Mouse (Mus musculus) MEL (cell line): Measurements from ENCODE around the gene Xpo6. TPM values are rescaled to one million over a fixed set of nuclear protein-coding genes. Genes with fewer than 3 reads are reported as not detected.

ENCODE experiments used
- DNase-seq: peaks from one replicate; pipeline ENCODE4 v3.0.0; 2011; ENCODE audit warnings: low read depth, low spot score
- H3K27ac ChIP-seq: 2 replicates; pipeline ENCODE4 v1.5.1; 2012; ENCODE audit warnings: low read depth, mild to moderate bottlenecking, control low read depth, low read length, moderate library complexity; ENCODE audit not compliant: control insufficient read depth
- H3K27me3 ChIP-seq, 2 experiments: fragments of 150-350 bp in 1 of 2; sonication (generic) in 1 of 2; 2 replicates each; pipeline ENCODE4 v1.6.1; 2012; ENCODE audit warnings: low read length in 2 of 2, mild to moderate bottlenecking in 2 of 2, improper control_type of control experiment in 1 of 2, moderate library complexity in 1 of 2; ENCODE audit not compliant: insufficient read depth in 2 of 2, control insufficient read depth in 1 of 2
- H3K36me3 ChIP-seq, 2 experiments: 2 replicates each; pipeline ENCODE4 v1.6.1; 2012 to 2014; ENCODE audit warnings: low read length in 2 of 2, improper control_type of control experiment in 1 of 2, inconsistent platforms in 1 of 2, mild to moderate bottlenecking in 1 of 2; ENCODE audit not compliant: insufficient read depth in 2 of 2, control insufficient read depth in 1 of 2
- H3K4me1 ChIP-seq, 2 experiments: fragments of 150-350 bp in 1 of 2; sonication (generic) in 1 of 2; 2 replicates each; pipeline ENCODE4 v1.6.1; 2012; ENCODE audit warnings: low read length in 2 of 2, improper control_type of control experiment in 1 of 2, mild to moderate bottlenecking in 1 of 2; ENCODE audit not compliant: insufficient read depth in 2 of 2, control insufficient read depth in 1 of 2
- H3K4me3 ChIP-seq, 2 experiments: fragments of 150-350 bp in 1 of 2; sonication (generic) in 1 of 2; 2 replicates each; pipeline ENCODE4 v1.5.1; 2012; ENCODE audit warnings: low read depth in 2 of 2, low read length in 2 of 2, mild to moderate bottlenecking in 2 of 2, moderate library complexity in 2 of 2, control low read depth in 1 of 2, improper control_type of control experiment in 1 of 2; ENCODE audit not compliant: control insufficient read depth in 1 of 2, insufficient read depth in 1 of 2
- H3K79me2 ChIP-seq: 2 replicates; pipeline ENCODE4 v1.6.1; 2012; ENCODE audit warnings: mild to moderate bottlenecking, low read length, moderate library complexity; ENCODE audit not compliant: control insufficient read depth, poor library complexity, insufficient read depth
- H3K9ac ChIP-seq: 2 replicates; pipeline ENCODE4 v1.6.1; 2012; ENCODE audit warnings: low read depth, mild to moderate bottlenecking, control low read depth, low read length, moderate library complexity; ENCODE audit not compliant: control insufficient read depth, poor library complexity, severe bottlenecking
- H3K9me3 ChIP-seq: fragments of 150-350 bp; sonication (generic); replicated peaks from 2 replicates; pipeline ENCODE4 v1.6.1; 2012; ENCODE audit warnings: mild to moderate bottlenecking, low read length, improper control_type of control experiment, moderate library complexity; ENCODE audit not compliant: insufficient read depth
- BHLHE40 ChIP-seq: IDR thresholded peaks from 2 replicates; pipeline ENCODE4 v1.6.1; 2012; ENCODE audit warnings: low read depth, mild to moderate bottlenecking, inconsistent platforms, low read length, improper control_type of control experiment, borderline replicate concordance
- CTCF ChIP-seq, 3 experiments: IDR thresholded peaks in 2 of 3; conservative IDR thresholded peaks in 1 of 3; 2 replicates each; pipeline ENCODE4 v1.5.1; 2011 to 2012; ENCODE audit warnings: low read length in 3 of 3, low read depth in 2 of 3, mild to moderate bottlenecking in 2 of 3, improper control_type of control experiment in 1 of 3, inconsistent platforms in 1 of 3, mixed read lengths in 1 of 3, moderate library complexity in 1 of 3; ENCODE audit not compliant: control insufficient read depth in 1 of 3, insufficient read depth in 1 of 3, poor library complexity in 1 of 3, severe bottlenecking in 1 of 3
- EP300 ChIP-seq, 2 experiments: IDR thresholded peaks; 2 replicates each; pipeline ENCODE4 v1.6.1; 2011; ENCODE audit warnings: improper control_type of control experiment in 2 of 2, low read length in 2 of 2, low read depth in 1 of 2, mild to moderate bottlenecking in 1 of 2
- GATA1 ChIP-seq: IDR thresholded peaks from 2 replicates; pipeline ENCODE4 v1.6.1; 2011; ENCODE audit warnings: low read depth, low read length, improper control_type of control experiment
- HCFC1 ChIP-seq: IDR thresholded peaks from 2 replicates; pipeline ENCODE4 v1.6.1; 2012; ENCODE audit warnings: low read depth, mild to moderate bottlenecking, inconsistent platforms, low read length, improper control_type of control experiment, moderate library complexity
- JUND ChIP-seq: IDR thresholded peaks from 2 replicates; pipeline ENCODE4 v1.6.1; 2011; ENCODE audit warnings: low read depth, mild to moderate bottlenecking, improper control_type of control experiment, low read length
- MAFK ChIP-seq: IDR thresholded peaks from 2 replicates; pipeline ENCODE4 v1.6.1; 2011; ENCODE audit warnings: low read depth, mild to moderate bottlenecking, low read length, improper control_type of control experiment, borderline replicate concordance
- MAX ChIP-seq: IDR thresholded peaks from 2 replicates; pipeline ENCODE4 v1.6.1; 2011; ENCODE audit warnings: low read length, improper control_type of control experiment
- MEF2A ChIP-seq: IDR thresholded peaks from 2 replicates; pipeline ENCODE4 v1.6.1; 2014; ENCODE audit warnings: low read depth, mild to moderate bottlenecking, inconsistent platforms, low read length, improper control_type of control experiment; ENCODE audit not compliant: poor library complexity, insufficient replicate concordance, severe bottlenecking; ENCODE audit errors: extremely low read depth
- MYB ChIP-seq: IDR thresholded peaks from 2 replicates; pipeline ENCODE4 v1.6.1; 2011; ENCODE audit warnings: mild to moderate bottlenecking, low read depth, low read length, improper control_type of control experiment
- MYC ChIP-seq: IDR thresholded peaks from 2 replicates; pipeline ENCODE4 v1.6.1; 2011; ENCODE audit warnings: low read depth, mild to moderate bottlenecking, low read length, improper control_type of control experiment, moderate library complexity
- NRF1 ChIP-seq: IDR thresholded peaks from 2 replicates; pipeline ENCODE4 v1.6.1; 2014; ENCODE audit warnings: low read depth, mild to moderate bottlenecking, inconsistent platforms, low read length, improper control_type of control experiment, moderate library complexity; ENCODE audit not compliant: poor library complexity, insufficient read depth, severe bottlenecking
- POLR2AphosphoS5 ChIP-seq: IDR thresholded peaks from 2 replicates; pipeline ENCODE4 v1.6.1; 2012; ENCODE audit warnings: low read depth, borderline replicate concordance, mild to moderate bottlenecking, inconsistent platforms, low read length, moderate library complexity, mixed read lengths
- RCOR1 ChIP-seq: IDR thresholded peaks from 2 replicates; pipeline ENCODE4 v1.6.1; 2012; ENCODE audit warnings: low read depth, mild to moderate bottlenecking, inconsistent platforms, low read length, improper control_type of control experiment
- SIN3A ChIP-seq: IDR thresholded peaks from 2 replicates; pipeline ENCODE4 v1.6.1; 2012; ENCODE audit warnings: low read length, improper control_type of control experiment, inconsistent platforms
- SMC3 ChIP-seq: IDR thresholded peaks from 2 replicates; pipeline ENCODE4 v1.6.1; 2011; ENCODE audit warnings: low read depth, low read length, improper control_type of control experiment
- TAL1 ChIP-seq: IDR thresholded peaks from 2 replicates; pipeline ENCODE4 v1.6.1; 2012; ENCODE audit warnings: mild to moderate bottlenecking, inconsistent platforms, low read length, moderate library complexity, mixed read lengths
- TCF12 ChIP-seq: IDR thresholded peaks from 2 replicates; pipeline ENCODE4 v1.6.1; 2014; ENCODE audit warnings: low read depth, mild to moderate bottlenecking, inconsistent platforms, low read length, improper control_type of control experiment, moderate library complexity
- USF2 ChIP-seq, 2 experiments: IDR thresholded peaks; 2 replicates each; pipeline ENCODE4 v1.6.1; 2011 to 2012; ENCODE audit warnings: improper control_type of control experiment in 2 of 2, low read length in 2 of 2, borderline replicate concordance in 1 of 2, inconsistent platforms in 1 of 2, low read depth in 1 of 2, mild to moderate bottlenecking in 1 of 2; ENCODE audit not compliant: insufficient read depth in 1 of 2
- polyA plus RNA-seq, 2 experiments: library from polyadenylated mRNA; stranded (reverse) in 1 of 2; unstranded in 1 of 2; fragments of >175 nt in 1 of 2; fragments of >200 nt in 1 of 2; gene quantifications; 2 replicates each; pipeline versions ENCODE4 v1.2.1 to v1.2.4; 2012; ENCODE audit warnings: low replicate concordance in 2 of 2, low read depth in 1 of 2; ENCODE audit not compliant: insufficient read length in 2 of 2, insufficient read depth in 1 of 2, missing spikeins in 1 of 2
- total RNA-seq: library from RNA; depleted of rRNA; stranded (reverse); fragments of 300-350 nt; gene quantifications from 2 replicates; pipeline ENCODE4 v1.2.3, GENCODE M21; 2012

Gene Xpo6
- total and polyA plus RNA-seq, 3 experiments, result 89.3 to 365 (median 197) TPM

DNA sequence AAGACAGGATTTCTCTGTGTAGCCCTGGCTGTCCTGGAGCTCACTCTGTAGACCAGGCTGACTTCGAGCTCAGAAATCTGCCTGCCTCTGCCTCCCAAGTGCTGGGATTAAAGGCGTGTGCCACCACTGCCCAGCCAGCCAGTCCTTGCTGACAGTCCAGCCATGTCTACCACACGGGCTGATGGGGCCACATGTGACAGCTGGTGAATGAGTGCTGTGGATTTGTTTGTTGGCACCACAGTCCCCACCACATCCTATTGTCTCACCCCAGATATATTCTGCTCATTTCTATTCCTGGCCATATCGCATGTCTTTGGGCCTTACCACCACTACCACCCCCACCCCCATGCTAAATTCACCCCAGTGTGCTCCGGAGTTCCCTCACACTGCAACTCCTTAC lies 105.6 kb downstream of the Xpo6 start:
- TF ChIP-seq MEF2A (no peak), HCFC1 (no peak), TAL1 (no peak), GATA1 (no peak), POLR2AphosphoS5 (no peak), BHLHE40 (no peak), SIN3A (no peak), MAX (no peak), NRF1 (no peak), EP300 (IDR thresholded peaks at IDR 0.05; ENCODE audit: low read depth in 1 of 2, low read length in 2 of 2) (no peak), MYC (no peak)
- Histone ChIP-seq H3K36me3 (no peaks in the 10 kb centered on the region), H3K27ac (no peak overlapping the region), H3K27me3 (no peaks in the 10 kb centered on the region), H3K79me2 (no peaks in the 10 kb centered on the region), H3K9me3 (no peaks in the 10 kb centered on the region), H3K4me3 (no peak overlapping the region), H3K4me1 (no peaks in the 10 kb centered on the region), H3K9ac (no peak overlapping the region)
- DNase-seq, result no peak

DNA sequence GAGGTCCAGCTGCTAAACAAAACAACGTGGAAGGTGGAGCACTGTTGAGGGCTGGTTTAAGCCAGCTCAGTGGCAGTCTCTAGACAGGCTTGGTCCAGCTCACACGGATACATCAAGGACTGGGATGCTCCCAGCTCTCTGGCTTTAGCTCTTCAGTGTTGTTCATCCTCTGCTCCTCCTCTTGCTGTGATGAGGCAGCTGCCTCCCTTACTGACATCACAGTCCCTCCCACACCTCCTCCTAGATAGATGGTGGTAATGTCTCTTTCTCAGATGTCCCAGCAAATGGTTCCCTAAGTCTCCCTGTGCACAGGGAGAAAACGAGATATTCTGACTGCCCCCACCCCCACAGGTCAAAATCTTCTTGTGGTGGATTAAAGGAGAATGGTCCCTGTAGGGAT lies 107.1 kb downstream of the Xpo6 start:
- H3K36me3 ChIP-seq, result no peaks in the 10 kb centered on the region
- TF ChIP-seq RCOR1 (no peak), USF2 (IDR thresholded peaks at IDR 0.05; ENCODE audit: borderline replicate concordance in 1 of 2, insufficient read depth in 1 of 2, low read depth in 1 of 2, low read length in 2 of 2) (no peak), MYB (no peak), MEF2A (no peak), MAFK (no peak), CTCF (IDR thresholded peaks at IDR 0.05 in 2 of 3, conservative IDR thresholded peaks at IDR 0.05 in 1 of 3; ENCODE audit: control insufficient read depth in 1 of 3, insufficient read depth in 1 of 3, low read depth in 2 of 3, low read length in 3 of 3, poor library complexity in 1 of 3, severe bottlenecking in 1 of 3) (no peak), SMC3 (no peak), TCF12 (no peak), SIN3A (no peak), JUND (no peak)
- DNase-seq, result no peak
- H3K27ac ChIP-seq, result no peak overlapping the region
- no peak overlapping the region for H3K4me3 ChIP-seq
- H3K9me3 ChIP-seq, result no peaks in the 10 kb centered on the region
- no peak overlapping the region for H3K9ac ChIP-seq
- no peaks in the 10 kb centered on the region for H3K4me1 ChIP-seq
- H3K27me3 ChIP-seq, result no peaks in the 10 kb centered on the region
- H3K79me2 ChIP-seq, result no peaks in the 10 kb centered on the region
